Mouse (Mus musculus) neural tube, embryonic 14.5 days (tissue): ENCODE results near the gene Emc1. TPM values are rescaled to one million over a fixed set of nuclear protein-coding genes. Genes with fewer than 3 reads are reported as not detected.

Source experiments
- ATAC-seq: fragments of 200-750 bp; cut with Nextera tagmentation; 2 replicates; pipeline ENCODE4 v1.8.0; 2017; ENCODE audit warnings: low read depth, mild to moderate bottlenecking, moderate TSS enrichment, moderate library complexity
- H3K27ac ChIP-seq: fragments of 300-500 bp; sonication (generic); 2 replicates; pipeline ENCODE4 v1.5.1; 2014; ENCODE audit warnings: low read depth, mild to moderate bottlenecking, control low read depth, low read length, moderate library complexity, mixed read lengths
- H3K27me3 ChIP-seq: fragments of 300-500 bp; sonication (generic); 2 replicates; pipeline ENCODE4 v1.6.1; 2014; ENCODE audit warnings: low read length; ENCODE audit not compliant: control insufficient read depth, insufficient read depth
- H3K36me3 ChIP-seq: fragments of 300-500 bp; sonication (generic); 2 replicates; pipeline ENCODE4 v1.6.1; 2014; ENCODE audit warnings: low read length, mixed read lengths; ENCODE audit not compliant: control insufficient read depth, insufficient read depth
- H3K4me1 ChIP-seq: fragments of 300-500 bp; sonication (generic); 2 replicates; pipeline ENCODE4 v1.6.1; 2014; ENCODE audit warnings: low read length; ENCODE audit not compliant: control insufficient read depth, insufficient read depth
- H3K4me2 ChIP-seq: fragments of 300-500 bp; sonication (generic); 2 replicates; pipeline ENCODE4 v1.6.1; 2014; ENCODE audit warnings: mild to moderate bottlenecking, low read depth, low read length, control low read depth
- H3K4me3 ChIP-seq: fragments of 300-500 bp; sonication (generic); 2 replicates; pipeline ENCODE4 v1.5.1; 2014; ENCODE audit warnings: low read depth, low read length, control low read depth, mixed read lengths
- H3K9ac ChIP-seq: fragments of 300-500 bp; sonication (generic); replicated peaks from 2 replicates; pipeline ENCODE4 v1.6.1; 2014; ENCODE audit warnings: low read depth, mild to moderate bottlenecking, control low read depth, low read length, mixed read lengths
- H3K9me3 ChIP-seq: fragments of 300-500 bp; sonication (generic); 2 replicates; pipeline ENCODE4 v1.6.1; 2016; ENCODE audit warnings: low read length; ENCODE audit not compliant: control insufficient read depth
- WGBS: fragments of 180-500 bp; shearing (Covaris S2); extraction: QIAGEN DNeasy Blood & Tissue Kit; methylation state at CpG from one replicate; pipeline ENCODE4 v1.1.7; 2014; 5-methylcytosine and 5-hydroxymethylcytosine counted together
- polyA plus RNA-seq: library from polyadenylated mRNA; unstranded; fragments of >200 nt; fragmentation: Nextera tagmentation; extraction: Ambion mirVana; gene quantifications from 2 replicates; pipeline ENCODE4 v1.2.1, GENCODE M21; 2014

Emc1 gene
- polyA plus RNA-seq: 42.4 and 44.8 TPM in 2 replicates

GRCm38 (mm10) chr4:139351931-139352711 is at the start of gene Emc1, which contains the start of the genes Mrto4 and Ubr4:
Gene Emc1, plus strand, starts transcription at chr4:139352587.
Gene Mrto4, minus strand, starts transcription at chr4:139352576.
Gene Ubr4, plus strand, starts transcription at chr4:139352609.
- Histone ChIP-seq H3K27me3 (no peaks in the 10 kb centered on the region), H3K4me1 (peaks cover 12% of the 10 kb centered on the region), H3K9ac (peak within 1 kb of the TSS; percentile 87), H3K9me3 (no peaks in the 10 kb centered on the region), H3K27ac (peak within 1 kb of the TSS; percentile 94), H3K36me3 (peaks cover 20% of the 10 kb centered on the region), H3K4me3 (peak within 1 kb of the TSS; percentile 78), H3K4me2 (peak within 1 kb of the TSS; percentile 98)
- peak; percentile 96 for ATAC-seq
- WGBS: under 1% methylated on average over 59 of the region's 64 CpGs

DNA sequence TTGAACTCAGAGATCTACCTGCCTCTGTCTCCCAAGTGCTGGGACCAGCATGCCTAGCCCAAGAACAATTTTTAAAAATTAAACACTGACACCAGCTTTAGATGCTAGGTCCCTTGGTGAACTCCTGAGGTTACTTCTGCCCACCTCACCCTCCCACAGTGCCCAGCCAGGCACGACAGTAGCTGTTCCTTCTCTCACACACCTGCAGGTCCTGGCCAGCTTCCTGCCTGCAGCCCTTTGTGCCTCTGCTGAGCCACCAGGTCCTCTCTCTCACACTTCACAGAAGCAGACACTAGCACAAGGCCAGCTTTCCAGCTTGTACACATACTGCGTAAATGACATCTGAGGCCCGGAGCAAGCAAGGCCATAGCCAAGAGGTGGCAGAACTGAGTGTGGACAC is 46.9 kb upstream of the Emc1 start:
- Histone ChIP-seq H3K9me3 (no peaks in the 10 kb centered on the region), H3K36me3 (peaks cover 7% of the 10 kb centered on the region), H3K27me3 (no peaks in the 10 kb centered on the region), H3K4me1 (peaks cover 6% of the 10 kb centered on the region), H3K4me3 (no peak overlapping the region), H3K9ac (no peak overlapping the region), H3K27ac (no peak overlapping the region), H3K4me2 (no peak overlapping the region)
- 97% methylated on average over 3 of the region's 3 CpGs for WGBS
- no peak for ATAC-seq

- ATAC-seq: no peak
- no peak overlapping the region for H3K27ac ChIP-seq
- H3K4me2 ChIP-seq: no peak overlapping the region
- 79% methylated on average over 5 of the region's 5 CpGs for WGBS
- H3K9me3 ChIP-seq: no peaks in the 10 kb centered on the region
- peaks cover 15% of the 10 kb centered on the region for H3K4me1 ChIP-seq
- H3K4me3 ChIP-seq: no peak overlapping the region
- no peaks in the 10 kb centered on the region for H3K27me3 ChIP-seq
- H3K9ac ChIP-seq: no peak overlapping the region
- H3K36me3 ChIP-seq: no peaks in the 10 kb centered on the region
Measured at GRCm38 (mm10) chr4:139307916-139308315, 44.5 kb upstream of the Emc1 start.

DNA sequence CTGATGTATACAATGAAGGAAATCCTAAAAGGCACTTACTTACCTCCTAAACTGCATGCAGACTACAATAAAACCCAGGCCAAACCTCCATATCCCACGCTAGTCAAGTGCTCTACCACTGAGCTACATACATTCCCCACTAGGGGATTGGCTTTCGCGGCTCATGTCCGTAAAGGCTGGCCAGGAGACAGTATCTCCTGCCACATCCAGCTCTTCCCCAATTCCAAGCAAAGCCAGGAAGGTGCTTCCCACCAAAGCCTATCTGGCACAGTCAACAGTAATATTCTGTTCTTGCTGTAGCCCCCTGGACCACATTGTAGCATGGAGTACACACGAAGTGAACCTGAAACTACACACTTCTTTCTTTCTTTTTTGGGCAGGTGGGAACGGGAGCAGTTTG is 42.7 kb upstream of the Emc1 start:
- no peaks in the 10 kb centered on the region for H3K9me3 ChIP-seq
- peak overlapping the region; percentile 97 for H3K4me2 ChIP-seq
- 17% methylated on average over 6 of the region's 6 CpGs for WGBS
- H3K27ac ChIP-seq: no peak overlapping the region
- H3K9ac ChIP-seq: peak overlapping the region; percentile 79
- no peak for ATAC-seq
- H3K27me3 ChIP-seq: no peaks in the 10 kb centered on the region
- H3K4me3 ChIP-seq: peak overlapping the region; percentile 88
- peaks cover 4% of the 10 kb centered on the region; the same call in 1 of the 2 replicates for H3K36me3 ChIP-seq
- H3K4me1 ChIP-seq: peaks cover 15% of the 10 kb centered on the region

DNA sequence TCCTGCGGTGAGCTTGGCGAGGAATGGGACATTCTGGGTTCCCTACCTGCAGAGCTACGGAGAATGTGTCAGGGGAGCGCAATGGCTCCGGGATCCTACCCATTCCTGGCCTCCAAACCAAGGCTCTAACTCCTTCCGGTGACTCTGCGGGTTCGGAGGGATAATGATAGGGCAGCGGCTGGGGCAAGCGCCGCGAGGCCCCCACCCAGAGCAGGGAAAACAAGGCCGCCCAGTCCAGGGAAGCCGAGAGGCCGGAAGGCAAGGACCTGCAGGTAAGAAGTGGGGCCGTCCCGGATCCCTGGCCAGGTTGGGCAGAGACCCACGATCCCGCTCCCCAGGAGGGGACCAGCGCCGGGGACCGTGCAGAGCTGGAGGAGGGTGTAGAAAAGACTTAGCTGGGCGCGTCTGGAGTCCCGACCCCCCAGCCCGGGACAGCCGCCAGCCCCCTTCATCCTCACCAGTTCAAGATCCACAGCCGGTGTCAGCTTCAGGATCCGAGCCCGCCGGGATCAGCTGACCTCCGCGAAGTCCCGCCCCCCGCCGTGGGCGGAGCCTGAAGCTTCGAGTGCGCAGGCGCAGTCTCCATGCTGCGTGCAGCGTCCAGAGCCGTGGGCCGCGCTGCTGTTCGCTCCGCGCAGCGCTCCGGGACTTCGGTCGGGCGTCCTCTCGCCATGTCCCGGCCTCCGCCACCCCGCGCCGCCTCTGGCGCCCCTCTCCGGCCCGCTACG is 42.1 kb upstream of the Emc1 start, which contains the start of the genes Pqlc2 and Akr7a5:
Gene Pqlc2, minus strand, starts transcription at position 538 of the 728 bp plus-strand sequence.
Gene Akr7a5, plus strand, starts transcription at position 574 of the 728 bp plus-strand sequence.
- H3K4me2 ChIP-seq: peak within 1 kb of the TSS; percentile 97
- H3K9ac ChIP-seq: peak within 1 kb of the TSS; percentile 79
- H3K4me3 ChIP-seq: peak within 1 kb of the TSS; percentile 88
- no peaks in the 10 kb centered on the region for H3K27me3 ChIP-seq
- ATAC-seq: peak; percentile 86
- peaks cover 8% of the 10 kb centered on the region; the same call in 1 of the 2 replicates for H3K36me3 ChIP-seq
- H3K9me3 ChIP-seq: no peaks in the 10 kb centered on the region
- H3K4me1 ChIP-seq: peaks cover 15% of the 10 kb centered on the region
- peak within 1 kb of the TSS; percentile 49 for H3K27ac ChIP-seq
- under 1% methylated on average over 52 of the region's 63 CpGs for WGBS

DNA sequence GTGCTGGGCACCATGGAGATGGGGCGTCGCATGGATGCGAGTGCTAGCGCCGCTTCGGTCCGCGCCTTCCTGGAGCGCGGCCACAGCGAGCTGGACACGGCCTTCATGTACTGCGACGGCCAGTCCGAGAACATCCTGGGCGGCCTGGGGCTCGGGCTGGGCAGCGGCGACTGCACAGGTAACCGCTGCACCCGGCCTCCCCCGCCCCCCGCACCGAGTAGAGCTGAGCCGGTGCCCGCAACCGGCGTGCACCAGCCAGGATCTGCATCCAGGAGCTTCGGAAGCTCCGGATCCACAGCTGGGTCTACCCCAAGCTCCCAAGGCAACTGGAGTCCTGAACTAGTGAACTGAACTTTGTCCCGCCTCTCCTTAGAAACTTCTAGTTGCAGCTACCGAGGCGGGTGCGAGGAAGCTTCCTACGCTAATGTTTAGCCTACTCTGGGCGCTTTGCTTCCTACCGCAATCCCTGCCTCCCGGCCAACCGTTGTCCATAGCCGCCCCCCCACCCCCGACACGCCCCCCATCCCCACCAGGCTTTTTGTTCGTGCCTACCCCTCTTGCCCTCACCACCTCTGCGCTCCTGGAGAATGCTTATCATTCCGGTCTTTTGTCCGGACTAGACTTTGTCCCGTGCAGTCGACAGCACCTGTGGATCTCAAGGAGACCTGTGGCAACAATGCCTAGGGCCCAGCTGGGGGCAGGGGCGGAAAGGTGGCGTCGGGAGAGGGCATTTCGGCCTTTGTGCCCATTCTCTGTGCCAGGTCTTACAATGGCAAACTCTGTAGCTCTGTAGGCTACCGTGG is 41.3 kb upstream of the Emc1 start:
- Histone ChIP-seq H3K4me2 (peak overlapping the region; percentile 97), H3K4me1 (peaks cover 15% of the 10 kb centered on the region), H3K4me3 (peak overlapping the region; percentile 88), H3K36me3 (peaks cover 9% of the 10 kb centered on the region; the same call in 1 of the 2 replicates), H3K9ac (peak overlapping the region; percentile 79), H3K27me3 (no peaks in the 10 kb centered on the region), H3K27ac (peak overlapping the region; percentile 49), H3K9me3 (no peaks in the 10 kb centered on the region)
- ATAC-seq: peak; percentile 72
- WGBS: under 1% methylated on average over 51 of the region's 53 CpGs

GRCm38 (mm10) chr4:139311707-139312106 is 40.7 kb upstream of the Emc1 start:
- no peak overlapping the region for H3K27ac ChIP-seq
- peak overlapping the region; percentile 97 for H3K4me2 ChIP-seq
- H3K9ac ChIP-seq: peak overlapping the region; percentile 79; the same call in 1 of the 2 replicates
- no peaks in the 10 kb centered on the region for H3K9me3 ChIP-seq
- H3K36me3 ChIP-seq: peaks cover 9% of the 10 kb centered on the region; the same call in 1 of the 2 replicates
- H3K4me3 ChIP-seq: peak overlapping the region; percentile 88
- WGBS: 23% methylated on average over 14 of the region's 14 CpGs
- no peak for ATAC-seq
- peaks cover 15% of the 10 kb centered on the region for H3K4me1 ChIP-seq
- no peaks in the 10 kb centered on the region for H3K27me3 ChIP-seq

GRCm38 (mm10) chr4:139312632-139313031 is 39.8 kb upstream of the Emc1 start:
- Histone ChIP-seq H3K4me3 (no peak overlapping the region), H3K27ac (no peak overlapping the region), H3K36me3 (peaks cover 9% of the 10 kb centered on the region; the same call in 1 of the 2 replicates), H3K4me2 (no peak overlapping the region), H3K4me1 (peaks cover 15% of the 10 kb centered on the region), H3K27me3 (no peaks in the 10 kb centered on the region), H3K9ac (no peak overlapping the region), H3K9me3 (no peaks in the 10 kb centered on the region)
- ATAC-seq: no peak
- 63% methylated on average over 4 of the region's 4 CpGs for WGBS
